Mouse (Mus musculus) ES-Bruce4 (cell line): ENCODE data around the gene Tmem120b.

Experiments used
- CTCF ChIP-seq: IDR thresholded peaks from one replicate; pipeline ENCODE4 v1.8.1; 2011; ENCODE audit warnings: low read depth, low read length
- EP300 ChIP-seq: IDR thresholded peaks from 2 replicates; pipeline ENCODE4 v1.6.1; 2011; ENCODE audit warnings: low read depth, low read length; ENCODE audit not compliant: insufficient read depth
- POLR2A ChIP-seq: IDR thresholded peaks from one replicate; pipeline ENCODE4 v1.8.1; 2011; ENCODE audit warnings: low read length; ENCODE audit not compliant: insufficient read depth

GRCm38 (mm10) chr5:123067395-123067995 lies 720 bp upstream of the Tmem120b start:
- no peak for TF ChIP-seq CTCF
- no peak for TF ChIP-seq EP300
- no peak for TF ChIP-seq POLR2A
